Mouse (Mus musculus) neural tube, embryonic 15.5 days (tissue): ENCODE measurements at regions not wholly inside any gene's neighbourhood (a gene's known extent, or its start where the extent isn't known, plus 50 kb on each side); places are given as distances from the start of the nearest gene placed in this dataset.
"Not testable (repeated sequence)": the region's sequence is repeated elsewhere in the genome, so short reads cannot be mapped to it uniquely, and the experiment has no call there.

ENCODE experiments used
- ATAC-seq: fragments of 200-750 bp; cut with Nextera tagmentation; 2 replicates; pipeline ENCODE4 v1.8.0; 2017; ENCODE audit warnings: mild to moderate bottlenecking, moderate TSS enrichment, moderate library complexity; ENCODE audit not compliant: low FRiP score
- H3K27ac ChIP-seq: fragments of 300-500 bp; sonication (generic); replicated peaks from 2 replicates; pipeline ENCODE4 v1.5.1; 2015; ENCODE audit warnings: mild to moderate bottlenecking, inconsistent platforms
- H3K27me3 ChIP-seq: fragments of 300-500 bp; sonication (generic); replicated peaks from 2 replicates; pipeline ENCODE4 v1.6.1; 2015; ENCODE audit warnings: inconsistent platforms
- H3K36me3 ChIP-seq: fragments of 300-500 bp; sonication (generic); 2 replicates; pipeline ENCODE4 v1.6.1; 2015; ENCODE audit warnings: inconsistent platforms
- H3K4me1 ChIP-seq: fragments of 300-500 bp; sonication (generic); 2 replicates; pipeline ENCODE4 v1.6.1; 2015; ENCODE audit warnings: inconsistent platforms
- H3K4me2 ChIP-seq: fragments of 300-500 bp; sonication (generic); 2 replicates; pipeline ENCODE4 v1.6.1; 2015; ENCODE audit warnings: inconsistent platforms, mild to moderate bottlenecking, moderate library complexity
- H3K4me3 ChIP-seq: fragments of 300-500 bp; sonication (generic); replicated peaks from 2 replicates; pipeline ENCODE4 v1.5.1; 2015; ENCODE audit warnings: mild to moderate bottlenecking, inconsistent platforms
- H3K9ac ChIP-seq: fragments of 300-500 bp; sonication (generic); replicated peaks from 2 replicates; pipeline ENCODE4 v1.6.1; 2015; ENCODE audit warnings: mild to moderate bottlenecking, inconsistent platforms
- H3K9me3 ChIP-seq: fragments of 300-500 bp; sonication (generic); replicated peaks from 2 replicates; pipeline ENCODE4 v1.6.1; 2016; ENCODE audit warnings: inconsistent platforms
- WGBS: fragments of 180-500 bp; shearing (Covaris S2); methylation state at CpG from one replicate; pipeline ENCODE4 v1.1.7; 2015; ENCODE audit warnings: mixed read lengths; 5-methylcytosine and 5-hydroxymethylcytosine counted together

- Histone ChIP-seq H3K4me1 (0 out of 2 replicates have a peak, but pooled peaks cover 6% of the 10 kb centered on the region), H3K9me3 (no peaks in the 10 kb centered on the region), H3K4me2 (peak overlapping the region; percentile 25), H3K9ac (no peak overlapping the region), H3K4me3 (no peak overlapping the region), H3K36me3 (no peaks in the 10 kb centered on the region), H3K27me3 (peaks cover 18% of the 10 kb centered on the region), H3K27ac (no peak overlapping the region)
- no peak for ATAC-seq
- 18% methylated on average over 18 of the region's 18 CpGs for WGBS
These were observed 204.4 kb downstream of the Msrb3 start for GRCm38 (mm10) chr10:120694472-120694871.

GRCm38 (mm10) chr10:120691451-120691850, 207.4 kb downstream of the Msrb3 start:
- 75% methylated on average over 3 of the region's 3 CpGs for WGBS
- Histone ChIP-seq H3K36me3 (no peaks in the 10 kb centered on the region), H3K4me2 (no peak overlapping the region), H3K27ac (no peak overlapping the region), H3K4me3 (no peak overlapping the region), H3K9ac (no peak overlapping the region), H3K9me3 (no peaks in the 10 kb centered on the region), H3K27me3 (peaks cover 11% of the 10 kb centered on the region), H3K4me1 (no peaks in the 10 kb centered on the region)
- ATAC-seq: no peak

GRCm38 (mm10) chr10:120686123-120686522, 209.9 kb upstream of the Hmga2 start:
- Histone ChIP-seq H3K4me3 (no peak overlapping the region), H3K9ac (no peak overlapping the region), H3K27ac (no peak overlapping the region), H3K4me2 (no peak overlapping the region), H3K9me3 (no peaks in the 10 kb centered on the region), H3K27me3 (no peaks in the 10 kb centered on the region), H3K4me1 (no peaks in the 10 kb centered on the region), H3K36me3 (no peaks in the 10 kb centered on the region)
- no peak for ATAC-seq
- 24% methylated on average over 10 of the region's 10 CpGs for WGBS

DNA sequence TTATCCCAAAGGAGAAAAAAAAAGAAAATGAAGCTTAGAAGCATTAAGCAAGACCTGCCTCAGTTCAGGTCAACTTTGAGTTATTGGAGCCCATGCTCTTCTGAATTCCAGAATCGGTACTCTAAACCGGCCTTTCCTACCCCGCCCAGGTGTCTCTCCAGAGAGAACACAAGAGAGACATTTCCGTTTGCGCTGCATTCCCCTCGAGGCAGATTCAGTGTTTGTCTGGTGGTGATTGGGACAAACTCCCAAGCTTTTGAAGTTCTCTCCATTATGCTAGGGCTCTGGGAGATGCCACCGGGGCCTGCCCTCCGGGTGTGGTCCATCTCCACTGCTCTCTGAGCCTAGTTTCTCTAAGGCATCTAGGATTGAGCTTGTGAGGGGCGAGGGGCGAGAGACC, 205.8 kb upstream of the Hmga2 start:
- H3K36me3 ChIP-seq: no peaks in the 10 kb centered on the region
- H3K9me3 ChIP-seq: no peaks in the 10 kb centered on the region
- H3K4me1 ChIP-seq: 0 out of 2 replicates have a peak, but pooled peaks cover 2% of the 10 kb centered on the region
- H3K4me3 ChIP-seq: no peak overlapping the region
- ATAC-seq: no peak
- no peak overlapping the region for H3K4me2 ChIP-seq
- H3K27ac ChIP-seq: no peak overlapping the region
- no peak overlapping the region for H3K9ac ChIP-seq
- H3K27me3 ChIP-seq: no peaks in the 10 kb centered on the region
- WGBS: 90% methylated on average over 10 of the region's 10 CpGs

- no peak overlapping the region for H3K4me2 ChIP-seq
- no peak overlapping the region for H3K4me3 ChIP-seq
- no peaks in the 10 kb centered on the region for H3K9me3 ChIP-seq
- ATAC-seq: no peak
- no peak overlapping the region for H3K27ac ChIP-seq
- H3K9ac ChIP-seq: no peak overlapping the region
- H3K36me3 ChIP-seq: no peaks in the 10 kb centered on the region
- H3K4me1 ChIP-seq: 0 out of 2 replicates have a peak, but pooled peaks cover 2% of the 10 kb centered on the region
- 36% methylated on average over 6 of the region's 6 CpGs for WGBS
- no peaks in the 10 kb centered on the region for H3K27me3 ChIP-seq
These were observed 203.7 kb upstream of the Hmga2 start for GRCm38 (mm10) chr10:120679982-120680381.

DNA sequence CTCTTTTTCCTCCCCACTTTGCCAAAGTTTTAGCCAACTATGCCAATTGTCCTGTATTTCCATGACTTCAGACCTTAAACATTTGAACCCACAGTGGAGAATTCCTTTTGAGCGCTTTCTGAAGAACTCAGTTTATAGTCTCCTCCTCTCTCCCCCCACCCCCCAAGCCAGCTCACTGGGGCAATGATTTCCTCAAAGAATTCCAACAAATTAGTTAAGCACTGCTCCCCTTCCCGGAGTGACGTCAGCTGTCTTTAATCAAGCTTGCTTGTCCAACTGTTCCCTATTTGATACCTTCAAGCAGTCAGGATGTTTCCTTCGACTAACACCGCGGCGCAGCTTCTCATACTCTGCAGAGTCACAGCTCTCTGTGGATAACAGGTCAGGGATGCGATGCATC, 202.0 kb upstream of the Hmga2 start:
- ATAC-seq: no peak
- peaks cover 7% of the 10 kb centered on the region; the same call in 1 of the 2 replicates for H3K4me1 ChIP-seq
- H3K36me3 ChIP-seq: no peaks in the 10 kb centered on the region
- no peak overlapping the region for H3K27ac ChIP-seq
- H3K9ac ChIP-seq: no peak overlapping the region
- no peaks in the 10 kb centered on the region for H3K27me3 ChIP-seq
- no peak overlapping the region for H3K4me2 ChIP-seq
- WGBS: 75% methylated on average over 8 of the region's 8 CpGs
- no peak overlapping the region for H3K4me3 ChIP-seq
- no peaks in the 10 kb centered on the region for H3K9me3 ChIP-seq

- peaks cover 7% of the 10 kb centered on the region; the same call in 1 of the 2 replicates for H3K4me1 ChIP-seq
- H3K4me2 ChIP-seq: no peak overlapping the region
- 90% methylated on average over 4 of the region's 4 CpGs for WGBS
- H3K9ac ChIP-seq: no peak overlapping the region
- H3K9me3 ChIP-seq: no peaks in the 10 kb centered on the region
- H3K4me3 ChIP-seq: no peak overlapping the region
- no peak for ATAC-seq
- H3K27ac ChIP-seq: no peak overlapping the region
- no peaks in the 10 kb centered on the region for H3K36me3 ChIP-seq
- no peaks in the 10 kb centered on the region for H3K27me3 ChIP-seq
These were observed 199.1 kb upstream of the Hmga2 start for GRCm38 (mm10) chr10:120675369-120675768.

- H3K4me3 ChIP-seq: no peak overlapping the region
- no peaks in the 10 kb centered on the region for H3K27me3 ChIP-seq
- no peaks in the 10 kb centered on the region for H3K9me3 ChIP-seq
- H3K9ac ChIP-seq: no peak overlapping the region
- ATAC-seq: no peak
- 42% methylated on average over 10 of the region's 10 CpGs for WGBS
- no peaks in the 10 kb centered on the region for H3K36me3 ChIP-seq
- peaks cover 7% of the 10 kb centered on the region; the same call in 1 of the 2 replicates for H3K4me1 ChIP-seq
- no peak overlapping the region for H3K4me2 ChIP-seq
- H3K27ac ChIP-seq: no peak overlapping the region
These were observed 198.2 kb upstream of the Hmga2 start for GRCm38 (mm10) chr10:120674321-120675045.

GRCm38 (mm10) chr10:120667678-120668031, 191.4 kb upstream of the Hmga2 start:
- H3K4me1 ChIP-seq, ATAC-seq, H3K36me3 ChIP-seq, H3K27me3 ChIP-seq, H3K4me2 ChIP-seq, H3K4me3 ChIP-seq, H3K27ac ChIP-seq, H3K9me3 ChIP-seq, H3K9ac ChIP-seq: not testable (repeated sequence)
- WGBS: 98% methylated on average over 7 of the region's 7 CpGs

GRCm38 (mm10) chr10:120666985-120667677, 190.9 kb upstream of the Hmga2 start:
- Histone ChIP-seq H3K27ac (no peak overlapping the region), H3K27me3 (no peaks in the 10 kb centered on the region), H3K9me3 (no peaks in the 10 kb centered on the region), H3K9ac (no peak overlapping the region), H3K36me3 (no peaks in the 10 kb centered on the region), H3K4me3 (no peak overlapping the region), H3K4me1 (no peaks in the 10 kb centered on the region), H3K4me2 (no peak overlapping the region)
- no peak for ATAC-seq
- 68% methylated on average over 12 of the region's 12 CpGs for WGBS

- Histone ChIP-seq H3K4me3 (no peak overlapping the region), H3K27me3 (no peaks in the 10 kb centered on the region), H3K9me3 (no peaks in the 10 kb centered on the region), H3K36me3 (no peaks in the 10 kb centered on the region), H3K27ac (no peak overlapping the region), H3K4me2 (no peak overlapping the region), H3K4me1 (no peaks in the 10 kb centered on the region), H3K9ac (no peak overlapping the region)
- ATAC-seq: no peak
- 91% methylated on average over 7 of the region's 7 CpGs for WGBS
These were observed 190.1 kb upstream of the Hmga2 start for GRCm38 (mm10) chr10:120666202-120666860.

DNA sequence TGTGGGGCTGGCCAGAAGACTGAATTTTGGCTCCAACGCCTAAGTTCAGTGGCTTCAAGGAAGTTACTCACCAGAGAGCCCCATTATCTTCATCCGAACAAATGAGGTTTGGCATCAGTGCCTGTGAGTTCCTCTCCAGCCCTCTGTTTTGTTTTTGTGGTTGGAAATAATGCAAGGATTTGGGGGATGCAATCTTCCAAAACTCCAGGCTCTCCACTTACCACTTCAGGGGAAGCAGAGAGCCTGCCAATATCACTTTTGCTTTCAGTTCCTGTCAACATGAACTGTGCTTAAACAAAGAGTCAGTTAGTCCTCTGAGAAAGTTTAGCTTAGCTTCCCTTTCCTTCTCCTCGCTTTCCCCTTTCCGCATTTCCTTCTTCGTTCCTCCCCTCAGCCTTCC, 189.4 kb upstream of the Hmga2 start:
- H3K4me3 ChIP-seq: no peak overlapping the region
- no peaks in the 10 kb centered on the region for H3K9me3 ChIP-seq
- ATAC-seq: no peak
- WGBS: 74% methylated on average over 5 of the region's 5 CpGs
- no peaks in the 10 kb centered on the region for H3K4me1 ChIP-seq
- no peak overlapping the region for H3K4me2 ChIP-seq
- no peaks in the 10 kb centered on the region for H3K27me3 ChIP-seq
- no peak overlapping the region for H3K27ac ChIP-seq
- H3K9ac ChIP-seq: no peak overlapping the region
- H3K36me3 ChIP-seq: no peaks in the 10 kb centered on the region
